Mouse (Mus musculus): ENCODE data around the gene Lrmp. TPM values are rescaled to one million over a fixed set of nuclear protein-coding genes. Genes with fewer than 3 reads are reported as not detected.

Lrmp gene
- polyA plus RNA-seq, 2 experiments from 2014 or later = 110 to 124 TPM

GRCm38 (mm10) chr6:145204440-145204839 is 89.0 kb downstream of the Lrmp start:
- ATAC-seq = no peak

DNA sequence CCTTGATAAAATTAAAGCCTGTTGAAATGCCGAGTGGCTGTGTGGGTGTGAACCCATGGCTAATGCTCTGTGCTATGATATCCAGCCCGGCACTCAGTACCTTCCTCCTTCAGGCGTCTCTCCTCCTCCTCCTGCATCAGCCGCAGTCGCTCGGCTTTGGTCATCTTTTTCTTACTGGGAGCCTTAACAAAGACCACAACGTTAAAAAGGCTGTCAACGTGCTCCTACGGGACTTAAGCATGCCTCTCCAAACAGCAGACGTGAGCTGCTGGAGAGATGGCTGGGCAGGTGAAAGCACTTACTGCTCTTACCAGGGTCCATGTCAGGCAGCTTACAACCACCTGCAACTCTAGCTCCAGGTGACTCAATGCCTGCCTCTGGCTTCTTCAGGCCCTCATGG is 89.7 kb downstream of the Lrmp start:
- ATAC-seq = no peak

DNA sequence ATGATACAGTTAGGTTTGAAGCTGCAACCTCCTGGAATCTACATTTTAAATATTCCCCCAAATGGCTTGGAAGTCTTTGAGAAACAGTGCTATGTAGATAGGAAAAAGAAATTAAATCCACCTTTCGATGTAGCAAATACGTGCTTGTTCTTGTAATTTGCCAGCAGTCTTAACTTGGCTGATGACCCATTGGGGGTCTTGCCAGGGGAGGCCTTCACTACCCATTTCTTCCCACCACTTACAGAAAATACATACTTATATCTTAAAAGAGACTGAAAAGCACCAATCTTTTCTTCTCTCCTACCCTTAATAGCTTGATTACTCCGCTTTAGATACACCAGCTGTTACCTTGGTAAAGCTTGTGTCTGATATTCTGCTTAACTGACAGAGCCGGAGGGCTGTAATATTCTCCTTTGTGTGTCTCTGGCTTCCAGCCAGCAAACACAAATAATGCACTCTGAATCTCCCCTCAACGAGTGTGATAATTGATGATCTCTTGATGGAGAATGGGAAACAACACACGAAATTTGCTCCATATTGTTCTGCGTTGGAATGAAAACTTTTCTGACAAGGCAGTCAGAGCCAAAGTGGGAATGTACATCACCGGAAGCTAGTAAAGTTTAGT is 94.7 kb downstream of the Lrmp start:
- ATAC-seq = no peak

- peak; percentile 94 for ATAC-seq
Measured at GRCm38 (mm10) chr6:145210816-145211338, 95.4 kb downstream of the Lrmp start, which contains the start of the genes Casc1 and Etfrf1. Gene Casc1, minus strand, starts transcription at chr6:145211005. Gene Etfrf1, plus strand, starts transcription at chr6:145211134.

DNA sequence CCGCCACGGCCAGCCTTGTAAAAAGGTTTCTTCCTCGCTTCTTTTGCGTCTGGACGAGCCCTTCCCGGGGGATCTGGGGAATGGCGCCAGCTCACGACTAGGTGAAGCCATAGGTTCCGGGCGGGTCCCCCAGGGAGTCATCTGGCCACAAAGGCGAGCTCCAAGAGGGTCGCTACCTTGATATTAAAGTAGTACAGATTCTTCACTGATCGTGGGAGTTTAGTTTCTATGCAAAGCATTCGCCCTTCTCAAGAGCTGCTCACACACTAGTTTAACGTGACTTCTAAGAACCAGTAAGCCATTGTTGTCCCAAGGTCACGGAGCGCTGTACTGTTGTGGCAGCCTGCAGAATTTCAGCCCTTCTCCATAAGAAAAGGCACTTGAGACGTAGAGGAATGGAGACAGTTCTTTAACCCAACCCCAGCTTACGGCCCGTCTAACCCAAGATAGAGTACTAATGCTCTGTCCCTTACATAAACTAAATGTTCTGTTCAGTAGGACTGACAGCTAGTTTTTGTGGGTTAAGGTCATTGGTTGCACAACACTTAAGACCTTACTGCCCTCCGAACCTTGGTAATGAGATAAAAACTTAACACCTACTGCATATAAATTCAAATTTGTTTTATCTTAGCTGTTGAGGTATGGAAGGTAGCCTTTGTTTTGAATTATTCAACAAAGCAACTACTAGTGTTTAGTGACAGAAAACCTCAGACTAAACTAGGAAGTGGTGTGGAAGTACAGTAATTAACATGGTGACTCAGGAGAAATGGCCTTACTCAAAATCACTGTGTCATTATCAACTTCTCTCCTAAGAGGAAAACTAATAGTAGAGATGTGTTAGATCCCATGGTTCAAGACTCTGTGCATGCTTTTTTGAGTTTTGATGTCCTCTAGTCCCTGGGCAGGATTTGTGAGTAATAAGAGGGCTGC is 96.2 kb downstream of the Lrmp start:
- ATAC-seq = peak; percentile 5

- no peak for ATAC-seq
Measured at GRCm38 (mm10) chr6:145213916-145214315, 98.5 kb downstream of the Lrmp start.

DNA sequence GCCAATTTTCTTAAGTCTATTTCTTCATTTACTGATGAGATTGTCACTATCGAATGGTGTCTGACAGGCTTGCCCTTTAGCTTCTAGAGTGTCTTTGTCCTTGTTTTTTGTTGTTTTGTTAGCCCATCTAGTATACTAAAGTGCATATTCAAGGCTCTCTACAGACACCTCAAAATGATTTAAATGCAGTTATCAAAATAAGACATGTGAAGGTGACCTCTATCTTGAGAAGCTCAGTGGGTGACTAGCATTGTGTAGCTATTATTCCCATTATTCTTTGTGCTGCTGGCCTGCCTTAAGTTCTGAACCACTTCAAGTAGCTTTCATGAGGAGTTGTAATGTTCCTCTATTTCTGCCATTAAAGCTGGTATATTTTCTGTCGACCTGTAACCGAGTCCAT is 100.4 kb downstream of the Lrmp start:
- no peak for ATAC-seq

- ATAC-seq = no peak
Measured at GRCm38 (mm10) chr6:145224246-145224645, 108.8 kb downstream of the Lrmp start.

Other genes starting within 250 kb of the Lrmp start
- 10 to 100 TPM; 13.0 to 15.1 TPM for gene Bcat1, start 39.5 kb upstream of the Lrmp start, polyA plus RNA-seq (2017; shearing (Covaris generic))
- under 1 TPM; 0.19 to 0.57 TPM for gene Casc1, start 95.4 kb downstream of the Lrmp start, polyA plus RNA-seq (2017; shearing (Covaris generic))
- gene Etfrf1, start 95.5 kb downstream of the Lrmp start, polyA plus RNA-seq (2017; shearing (Covaris generic)) = 10 to 100 TPM; 16.3 to 26.0 TPM
- 10 to 100 TPM; 23.8 to 42.3 TPM for gene Kras, start 134.6 kb downstream of the Lrmp start, polyA plus RNA-seq (2017; shearing (Covaris generic))

All from activated CD4-positive, CD25-positive, alpha-beta regulatory T cell, adult 4 months (primary cell).